Mouse (Mus musculus): ENCODE results near the gene Hipk1. TPM values are rescaled to one million over a fixed set of nuclear protein-coding genes. Genes with fewer than 3 reads are reported as not detected.
"Not testable (repeated sequence)": the region's sequence is repeated elsewhere in the genome, so short reads cannot be mapped to it uniquely, and the experiment has no call there.

The Hipk1 gene
- polyA plus RNA-seq, 1 experiment from 2014 or later = 14.4 TPM

GRCm38 (mm10) chr3:103802861-103803260 lies 11.5 kb upstream of the Hipk1 start:
- no peak for DNase-seq (ENCODE audit: low spot score)
- H3K4me1 ChIP-seq (replicated peaks; ENCODE audit: control insufficient read depth, insufficient read depth, low read length) = peaks cover 1% of the 10 kb centered on the region
- no peak overlapping the region for H3K4me2 ChIP-seq (ENCODE audit: low read length)
- peaks cover 49% of the 10 kb centered on the region for H3K36me3 ChIP-seq (ENCODE audit: control insufficient read depth, insufficient read depth, low read length)
- no peak overlapping the region for H3K27ac ChIP-seq (ENCODE audit: low read depth)
- no peak overlapping the region for H3K4me3 ChIP-seq (ENCODE audit: low read depth, low read length)
- H3K27me3 ChIP-seq (replicated peaks; ENCODE audit: control insufficient read depth, insufficient read depth, low read length) = no peaks in the 10 kb centered on the region
- H3K9me3 ChIP-seq (ENCODE audit: control insufficient read depth, low read length) = no peaks in the 10 kb centered on the region
- WGBS = 91% methylated on average over 8 of the region's 8 CpGs
- no peak for ATAC-seq (replicated peaks; ENCODE audit: low FRiP score, low TSS enrichment, low read depth)
- no peak overlapping the region for H3K9ac ChIP-seq (ENCODE audit: low read length)

- H3K36me3 ChIP-seq (ENCODE audit: control insufficient read depth, insufficient read depth, low read length) = peaks cover 43% of the 10 kb centered on the region
- no peak overlapping the region for H3K9ac ChIP-seq (ENCODE audit: low read length)
- H3K9me3 ChIP-seq (ENCODE audit: control insufficient read depth, low read length) = no peaks in the 10 kb centered on the region
- no peaks in the 10 kb centered on the region for H3K27me3 ChIP-seq (replicated peaks; ENCODE audit: control insufficient read depth, insufficient read depth, low read length)
- WGBS = 62% methylated on average over 10 of the region's 10 CpGs
- H3K4me1 ChIP-seq (replicated peaks; ENCODE audit: control insufficient read depth, insufficient read depth, low read length) = no peaks in the 10 kb centered on the region
- H3K4me3 ChIP-seq (ENCODE audit: low read depth, low read length) = no peak overlapping the region
- peak overlapping the region; percentile 64 for H3K27ac ChIP-seq (ENCODE audit: low read depth)
- DNase-seq (ENCODE audit: low spot score) = no peak
- ATAC-seq (replicated peaks; ENCODE audit: low FRiP score, low TSS enrichment, low read depth) = no peak
- H3K4me2 ChIP-seq (ENCODE audit: low read length) = no peak overlapping the region
These were observed 10.5 kb upstream of the Hipk1 start for GRCm38 (mm10) chr3:103801631-103802531.

GRCm38 (mm10) chr3:103799507-103799906 lies 8.1 kb upstream of the Hipk1 start:
- no peak overlapping the region for H3K4me2 ChIP-seq (ENCODE audit: low read length)
- no peak overlapping the region for H3K4me3 ChIP-seq (ENCODE audit: low read depth, low read length)
- no peak overlapping the region for H3K9ac ChIP-seq (ENCODE audit: low read length)
- no peaks in the 10 kb centered on the region for H3K4me1 ChIP-seq (replicated peaks; ENCODE audit: control insufficient read depth, insufficient read depth, low read length)
- H3K36me3 ChIP-seq (ENCODE audit: control insufficient read depth, insufficient read depth, low read length) = peaks cover 24% of the 10 kb centered on the region
- no peaks in the 10 kb centered on the region for H3K27me3 ChIP-seq (replicated peaks; ENCODE audit: control insufficient read depth, insufficient read depth, low read length)
- no peak overlapping the region for H3K27ac ChIP-seq (ENCODE audit: low read depth)
- whole genome bisulfite sequencing = 83% methylated on average over 2 of the region's 2 CpGs
- no peaks in the 10 kb centered on the region for H3K9me3 ChIP-seq (ENCODE audit: control insufficient read depth, low read length)
- ATAC-seq (replicated peaks; ENCODE audit: low FRiP score, low TSS enrichment, low read depth) (no peak), DNase-seq (ENCODE audit: low spot score) (no peak)

- Histone ChIP-seq H3K27ac (ENCODE audit: low read depth) (no peak overlapping the region), H3K4me3 (ENCODE audit: low read depth, low read length) (no peak overlapping the region), H3K9ac (ENCODE audit: low read length) (no peak overlapping the region), H3K4me1 (replicated peaks; ENCODE audit: control insufficient read depth, insufficient read depth, low read length) (0 out of 2 replicates have a peak, but pooled peaks cover 3% of the 10 kb centered on the region), H3K27me3 (replicated peaks; ENCODE audit: control insufficient read depth, insufficient read depth, low read length) (0 out of 2 replicates have a peak, but pooled peaks cover 3% of the 10 kb centered on the region), H3K4me2 (ENCODE audit: low read length) (no peak overlapping the region), H3K9me3 (ENCODE audit: control insufficient read depth, low read length) (no peaks in the 10 kb centered on the region), H3K36me3 (ENCODE audit: control insufficient read depth, insufficient read depth, low read length) (no peaks in the 10 kb centered on the region)
- no peak for DNase-seq (ENCODE audit: low spot score)
- ATAC-seq (replicated peaks; ENCODE audit: low FRiP score, low TSS enrichment, low read depth) = no peak
- 63% methylated on average over 2 of the region's 2 CpGs for WGBS
These were observed 5.0 kb upstream of the Hipk1 start for GRCm38 (mm10) chr3:103796389-103796788.

GRCm38 (mm10) chr3:103792566-103792965 lies 1.2 kb upstream of the Hipk1 start:
- DNase-seq (ENCODE audit: low spot score) (no peak), ATAC-seq (replicated peaks; ENCODE audit: low FRiP score, low TSS enrichment, low read depth) (no peak)
- H3K4me3 ChIP-seq (ENCODE audit: low read depth, low read length) = no peak overlapping the region
- H3K4me1 ChIP-seq (replicated peaks; ENCODE audit: control insufficient read depth, insufficient read depth, low read length) = peaks cover 17% of the 10 kb centered on the region
- no peaks in the 10 kb centered on the region for H3K9me3 ChIP-seq (ENCODE audit: control insufficient read depth, low read length)
- no peaks in the 10 kb centered on the region for H3K36me3 ChIP-seq (ENCODE audit: control insufficient read depth, insufficient read depth, low read length)
- H3K4me2 ChIP-seq (ENCODE audit: low read length) = no peak overlapping the region
- 0 out of 2 replicates have a peak, but pooled peaks cover 3% of the 10 kb centered on the region for H3K27me3 ChIP-seq (replicated peaks; ENCODE audit: control insufficient read depth, insufficient read depth, low read length)
- WGBS = 72% methylated on average over 1 of the region's 1 CpGs
- no peak overlapping the region for H3K27ac ChIP-seq (ENCODE audit: low read depth)
- no peak overlapping the region for H3K9ac ChIP-seq (ENCODE audit: low read length)

GRCm38 (mm10) chr3:103792111-103792406 lies 696 bp upstream of the Hipk1 start:
- Histone ChIP-seq H3K4me2 (ENCODE audit: low read length) (peak overlapping the region; percentile 63; the same call in 1 of the 2 replicates), H3K4me1 (replicated peaks; ENCODE audit: control insufficient read depth, insufficient read depth, low read length) (peaks cover 17% of the 10 kb centered on the region), H3K4me3 (ENCODE audit: low read depth, low read length) (peak overlapping the region; percentile 86; the same call in 1 of the 2 replicates)
- not testable (repeated sequence) for ATAC-seq (replicated peaks; ENCODE audit: low FRiP score, low TSS enrichment, low read depth); H3K9me3 ChIP-seq (ENCODE audit: control insufficient read depth, low read length); H3K36me3 ChIP-seq (ENCODE audit: control insufficient read depth, insufficient read depth, low read length); DNase-seq (ENCODE audit: low spot score); H3K9ac ChIP-seq (ENCODE audit: low read length); H3K27ac ChIP-seq (ENCODE audit: low read depth); H3K27me3 ChIP-seq (replicated peaks; ENCODE audit: control insufficient read depth, insufficient read depth, low read length)
- 86% methylated on average over 5 of the region's 5 CpGs for WGBS

GRCm38 (mm10) chr3:103790346-103791145 lies 817 bp downstream of the Hipk1 start:
- Histone ChIP-seq H3K4me2 (ENCODE audit: low read length) (peak overlapping the region; percentile 86), H3K36me3 (ENCODE audit: control insufficient read depth, insufficient read depth, low read length) (no peaks in the 10 kb centered on the region), H3K4me3 (ENCODE audit: low read depth, low read length) (peak overlapping the region; percentile 86), H3K9me3 (ENCODE audit: control insufficient read depth, low read length) (no peaks in the 10 kb centered on the region), H3K4me1 (replicated peaks; ENCODE audit: control insufficient read depth, insufficient read depth, low read length) (peaks cover 17% of the 10 kb centered on the region), H3K9ac (ENCODE audit: low read length) (peak overlapping the region; percentile 90), H3K27me3 (replicated peaks; ENCODE audit: control insufficient read depth, insufficient read depth, low read length) (0 out of 2 replicates have a peak, but pooled peaks cover 3% of the 10 kb centered on the region), H3K27ac (ENCODE audit: low read depth) (peak overlapping the region; percentile 83)
- DNase-seq (ENCODE audit: low spot score) (peak; percentile 82), ATAC-seq (replicated peaks; ENCODE audit: low FRiP score, low TSS enrichment, low read depth) (peak; percentile 84)
- under 1% methylated on average over 59 of the region's 61 CpGs for WGBS

GRCm38 (mm10) chr3:103789891-103790345 lies 1.4 kb downstream of the Hipk1 start:
- peak overlapping the region; percentile 86 for H3K4me3 ChIP-seq (ENCODE audit: low read depth, low read length)
- no peaks in the 10 kb centered on the region for H3K9me3 ChIP-seq (ENCODE audit: control insufficient read depth, low read length)
- no peaks in the 10 kb centered on the region for H3K36me3 ChIP-seq (ENCODE audit: control insufficient read depth, insufficient read depth, low read length)
- 0 out of 2 replicates have a peak, but pooled peaks cover 3% of the 10 kb centered on the region for H3K27me3 ChIP-seq (replicated peaks; ENCODE audit: control insufficient read depth, insufficient read depth, low read length)
- DNase-seq (ENCODE audit: low spot score) = peak; percentile 62
- H3K4me1 ChIP-seq (replicated peaks; ENCODE audit: control insufficient read depth, insufficient read depth, low read length) = peaks cover 21% of the 10 kb centered on the region
- 3% methylated on average over 14 of the region's 14 CpGs for WGBS
- no peak for ATAC-seq (replicated peaks; ENCODE audit: low FRiP score, low TSS enrichment, low read depth)
- peak overlapping the region; percentile 86 for H3K4me2 ChIP-seq (ENCODE audit: low read length)
- peak overlapping the region; percentile 83 for H3K27ac ChIP-seq (ENCODE audit: low read depth)
- peak overlapping the region; percentile 90 for H3K9ac ChIP-seq (ENCODE audit: low read length)

All from intestine, embryonic 14.5 days (tissue).